Mouse (Mus musculus): ENCODE data around the gene Eml1.

GRCm38 (mm10) chr12:108553079-108553478, 182.3 kb downstream of the Eml1 start:
- no peak for TF ChIP-seq POLR2A (IDR thresholded peaks at IDR 0.05; ENCODE audit: insufficient read depth, low read length)
- TF ChIP-seq CTCF (IDR thresholded peaks at IDR 0.05; ENCODE audit: low read depth, low read length) = no peak
- no peak for TF ChIP-seq EP300 (IDR thresholded peaks at IDR 0.05; ENCODE audit: insufficient read depth, low read depth, low read length)

Data from ES-Bruce4 (cell line).